Mouse (Mus musculus) CD8-positive naive resting alpha-beta T cell, adult 2 months (primary cell): ENCODE measurements around the gene Ambra1.
A peak's percentile ranks its signal among the peaks of the same experiment; 100 is the strongest.

Experiments
- DNase-seq, 2 experiments: peaks; one replicate each; pipeline ENCODE4 v3.0.0; 2022; ENCODE audit warnings: low read depth in 2 of 2, low spot score in 2 of 2

The Ambra1 gene

GRCm38 (mm10) chr2:91917096-91917495 is 187.2 kb downstream of the Ambra1 start:
- no peak for DNase-seq

GRCm38 (mm10) chr2:91920130-91920529 is 190.2 kb downstream of the Ambra1 start:
- no peak for DNase-seq

GRCm38 (mm10) chr2:91921181-91921789 is 191.4 kb downstream of the Ambra1 start:
- peak; percentile 35 to 50 for DNase-seq

GRCm38 (mm10) chr2:91921790-91922570 is 192.0 kb downstream of the Ambra1 start:
- no peak for DNase-seq

GRCm38 (mm10) chr2:91922586-91923414 is 192.9 kb downstream of the Ambra1 start:
- DNase-seq: no peak

GRCm38 (mm10) chr2:91923415-91924337 is 193.7 kb downstream of the Ambra1 start:
- DNase-seq: peak; percentile 46 to 56

- no peak for DNase-seq
Measured at GRCm38 (mm10) chr2:91924726-91925125, 194.8 kb downstream of the Ambra1 start.

GRCm38 (mm10) chr2:91925442-91925841 is 195.5 kb downstream of the Ambra1 start:
- no peak for DNase-seq

- DNase-seq: no peak
Measured at GRCm38 (mm10) chr2:91926949-91927348, 197.0 kb downstream of the Ambra1 start, which contains the start of gene Chrm4. Gene Chrm4 (plus strand): TSS chr2:91927249.

GRCm38 (mm10) chr2:91927826-91928533 is 198.0 kb downstream of the Ambra1 start:
- DNase-seq: peak; percentile 68 to 81

- DNase-seq: no peak
Measured at GRCm38 (mm10) chr2:91928534-91929350, 198.8 kb downstream of the Ambra1 start.

- no peak for DNase-seq
Measured at GRCm38 (mm10) chr2:91929455-91929854, 199.5 kb downstream of the Ambra1 start.

- DNase-seq: peak in 1 of 2 experiments; percentile 52
Measured at GRCm38 (mm10) chr2:91929936-91930335, 200.0 kb downstream of the Ambra1 start.

GRCm38 (mm10) chr2:91930761-91931291 is 200.9 kb downstream of the Ambra1 start:
- no peak for DNase-seq

- no peak for DNase-seq
Measured at GRCm38 (mm10) chr2:91931328-91932159, 201.6 kb downstream of the Ambra1 start.

GRCm38 (mm10) chr2:91932160-91932711 is 202.3 kb downstream of the Ambra1 start, which contains the start of gene Mdk:
Gene Mdk (minus strand): TSS chr2:91932297.
- no peak for DNase-seq

GRCm38 (mm10) chr2:91932737-91933350 is 202.9 kb downstream of the Ambra1 start:
- no peak for DNase-seq
